Mouse (Mus musculus): ENCODE results near the gene Gm39566.
"Not testable (repeated sequence)": the region's sequence is repeated elsewhere in the genome, so short reads cannot be mapped to it uniquely, and the experiment has no call there.

Gm39566 gene

DNA sequence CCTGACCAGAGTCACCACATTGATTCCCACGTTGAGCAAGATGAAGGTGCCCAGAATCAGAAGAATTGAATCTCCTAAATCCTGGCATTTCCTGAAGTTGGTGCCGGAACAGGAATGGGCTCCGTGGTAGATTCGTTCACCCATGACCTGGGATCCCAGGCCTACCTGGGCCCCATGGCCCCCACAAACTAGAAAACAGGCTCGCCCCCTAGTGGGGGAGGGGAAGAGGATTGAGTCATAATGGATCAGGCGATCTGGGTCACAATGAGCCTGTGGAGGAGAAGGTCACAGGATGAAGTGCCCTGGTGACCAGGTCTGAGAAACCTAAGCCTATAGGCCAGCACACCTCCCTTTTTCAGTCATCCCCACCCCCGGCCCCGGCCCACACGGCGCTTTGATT, at the start of gene Gm39566:
Gm39566 (minus strand) TSS at position 144 of the 400 bp plus-strand sequence.
- DNase-seq (ENCODE audit: extremely low spot score, low spot score): no peak

DNA sequence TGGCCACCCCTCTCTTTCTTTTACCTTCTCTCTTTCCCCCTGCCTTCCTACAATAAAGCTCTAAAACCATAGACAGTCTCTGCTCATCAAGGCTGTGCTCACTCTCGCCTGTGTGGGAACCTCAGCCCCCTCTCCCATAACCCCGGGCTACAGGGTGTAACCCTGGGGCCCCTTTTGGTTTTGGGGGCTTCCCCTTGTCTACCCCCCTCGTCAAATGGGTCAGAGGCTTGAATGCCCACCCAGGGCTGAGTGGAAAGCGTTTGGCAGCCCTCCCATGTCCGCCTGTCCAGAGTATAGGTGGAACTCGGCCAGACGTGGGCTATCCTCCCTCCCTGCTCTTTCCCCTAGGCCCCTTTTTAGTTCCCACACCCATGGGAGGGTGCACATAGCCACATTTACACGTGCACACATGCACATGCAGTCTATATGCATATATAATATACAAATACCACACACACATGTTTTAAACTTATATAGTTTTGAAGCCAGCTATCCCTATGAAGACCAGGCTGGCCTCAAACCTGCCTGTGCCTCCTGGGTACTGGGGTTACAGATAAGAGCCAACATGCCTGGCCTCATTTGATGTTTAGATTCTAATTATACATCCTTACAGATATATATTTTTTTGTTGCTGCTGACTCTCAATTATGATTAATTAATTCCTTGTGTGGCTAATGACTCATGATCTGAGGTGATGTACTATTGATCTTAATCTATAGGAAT, 49.2 kb upstream of the Gm39566 start:
- no peak for DNase-seq (ENCODE audit: extremely low spot score, low spot score)

DNA sequence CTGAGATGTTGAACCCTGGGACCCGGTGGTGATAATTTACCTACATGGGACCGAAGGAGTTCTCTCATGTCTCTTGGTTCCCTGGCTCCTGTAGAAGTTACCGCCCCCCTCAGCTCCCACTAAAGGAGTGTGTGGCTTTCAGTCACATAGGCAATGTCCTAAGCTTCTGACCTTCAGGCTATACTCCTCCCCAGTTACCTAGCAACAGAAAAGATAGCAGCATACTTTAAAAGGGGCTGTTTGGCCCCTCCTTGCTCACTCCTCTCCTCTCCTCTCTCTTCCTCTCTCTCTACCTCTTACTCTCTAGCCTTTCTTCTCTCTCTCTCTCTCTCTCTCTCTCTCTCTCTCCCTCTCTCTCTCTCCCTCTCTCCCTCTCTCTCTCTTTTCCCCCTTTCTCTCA, 48.6 kb upstream of the Gm39566 start:
- DNase-seq (ENCODE audit: extremely low spot score, low spot score): not testable (repeated sequence)

DNA sequence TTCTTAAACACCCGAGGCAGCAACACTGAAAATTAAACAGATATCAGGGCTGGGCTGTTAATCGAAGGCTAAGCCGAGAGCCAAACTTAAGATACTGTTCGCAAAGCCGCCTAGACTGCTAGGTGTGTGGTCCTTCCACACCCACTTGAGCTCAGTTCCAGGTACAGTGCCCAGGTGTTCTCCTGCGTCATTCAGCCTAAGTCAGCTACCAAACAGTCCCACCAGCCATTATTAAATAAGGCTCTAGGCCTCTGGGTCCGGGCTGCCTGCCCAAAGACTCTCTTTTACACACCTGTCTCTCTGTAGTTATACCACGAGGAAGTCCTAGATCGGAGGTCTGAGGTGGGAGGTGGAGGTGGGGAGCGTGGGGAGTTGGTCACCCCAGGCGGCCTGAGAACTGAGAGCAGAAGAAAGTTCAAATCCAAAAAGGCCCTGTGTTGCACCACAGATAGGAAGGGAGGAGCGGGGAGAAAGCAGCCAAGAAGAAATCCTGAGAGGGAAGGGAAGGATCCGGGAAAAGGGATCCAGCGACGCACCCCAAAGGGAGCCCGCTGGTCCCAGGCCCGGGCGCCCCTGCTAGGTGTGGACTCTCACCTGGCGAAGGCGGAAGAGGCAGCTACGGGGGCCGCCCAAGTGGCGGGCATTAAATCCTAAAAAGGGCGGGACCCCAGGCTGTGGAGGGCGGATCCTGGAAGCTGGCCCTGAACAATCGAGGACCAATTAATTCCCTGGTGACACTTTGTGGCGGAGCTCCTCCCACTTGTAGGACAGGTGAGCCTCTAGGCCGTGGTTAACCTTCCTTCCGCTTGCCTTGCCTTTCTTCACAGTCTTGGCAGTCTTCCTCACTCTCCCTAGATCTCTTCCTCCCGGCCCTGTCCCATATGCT, 43.3 kb upstream of the Gm39566 start, which contains the start of gene Tnk1:
Tnk1 (minus strand) TSS at position 618 of the 886 bp plus-strand sequence.
- DNase-seq (ENCODE audit: extremely low spot score, low spot score): no peak

DNA sequence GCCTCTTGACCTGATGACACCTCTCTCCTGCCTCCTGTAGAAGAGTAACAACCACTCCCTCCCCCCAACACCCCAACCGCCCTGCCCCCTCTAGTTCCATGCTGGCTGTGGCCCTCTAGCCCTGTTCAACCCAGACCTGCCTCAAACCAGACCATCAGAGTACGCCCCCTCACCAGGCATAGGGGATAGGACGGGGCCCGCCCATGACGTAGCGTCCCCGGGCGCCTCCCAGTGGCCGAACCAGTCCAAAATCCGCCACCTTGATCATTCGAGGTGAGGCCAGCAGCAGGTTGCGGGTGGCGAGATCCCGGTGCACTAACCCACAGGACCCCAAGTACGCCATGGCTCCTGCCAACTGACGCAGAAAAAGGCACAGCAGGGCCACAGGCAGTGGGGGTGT, 40.2 kb upstream of the Gm39566 start:
- DNase-seq (ENCODE audit: extremely low spot score, low spot score): peak; percentile 56

DNA sequence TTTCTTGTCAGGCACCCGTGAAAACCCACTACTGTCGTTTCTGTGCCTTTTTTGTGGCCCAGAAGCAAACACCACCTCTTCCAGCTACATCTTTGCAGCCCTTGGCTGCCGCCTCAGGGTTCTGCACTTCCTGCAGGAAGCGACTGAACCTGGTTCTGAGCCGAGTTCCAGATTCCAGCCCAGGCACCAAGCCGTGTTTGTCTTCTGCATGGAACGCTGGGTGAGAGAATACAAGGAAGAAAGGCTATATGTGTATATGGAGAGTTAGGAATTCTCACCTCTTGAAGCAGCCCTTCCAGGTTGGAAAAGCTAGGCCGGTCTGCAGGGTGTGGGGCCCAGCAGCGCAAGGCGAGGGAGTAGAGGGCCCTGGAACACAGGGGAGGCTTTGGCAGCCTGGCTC, 39.6 kb upstream of the Gm39566 start:
- no peak for DNase-seq (ENCODE audit: extremely low spot score, low spot score)

DNA sequence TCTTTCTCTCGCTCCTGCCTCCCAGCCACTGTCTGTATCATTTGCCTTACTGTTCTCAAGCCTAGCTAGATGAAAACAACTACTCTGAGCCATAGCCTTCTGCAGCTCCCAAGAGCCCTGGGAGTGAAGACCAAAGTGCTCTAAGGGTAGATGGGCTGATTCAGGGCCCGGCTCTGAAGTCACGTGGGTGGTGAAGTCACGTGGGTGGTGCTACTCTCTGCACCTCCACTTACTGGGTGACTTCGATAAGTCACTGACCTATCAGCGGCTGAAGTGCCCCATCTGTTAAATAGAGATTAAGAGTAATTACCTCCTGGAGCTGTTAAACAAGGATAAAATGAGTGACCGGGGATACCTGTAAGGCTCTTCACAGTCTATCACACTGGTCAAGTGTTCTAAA, 38.9 kb upstream of the Gm39566 start:
- DNase-seq (ENCODE audit: extremely low spot score, low spot score): no peak

DNA sequence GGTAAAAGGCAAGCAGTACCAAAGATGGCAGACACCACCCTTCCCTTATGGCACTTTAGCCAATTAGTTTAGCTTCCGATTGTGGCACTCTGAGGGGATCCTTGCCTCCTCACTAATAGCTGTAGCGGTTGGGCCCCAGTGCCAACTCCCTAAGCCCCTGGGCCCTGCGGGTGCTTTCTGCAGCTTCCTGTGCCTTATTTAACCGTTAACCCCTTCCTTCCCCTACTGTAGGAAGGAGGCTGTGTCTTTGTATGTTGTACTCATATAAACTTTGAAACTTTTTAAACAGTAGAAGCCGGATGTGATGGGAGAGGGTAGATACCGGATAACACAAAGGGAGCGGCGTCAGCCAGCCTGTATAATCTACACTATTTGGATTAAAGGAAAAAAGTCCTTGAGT, 35.7 kb upstream of the Gm39566 start:
- no peak for DNase-seq (ENCODE audit: extremely low spot score, low spot score)

DNA sequence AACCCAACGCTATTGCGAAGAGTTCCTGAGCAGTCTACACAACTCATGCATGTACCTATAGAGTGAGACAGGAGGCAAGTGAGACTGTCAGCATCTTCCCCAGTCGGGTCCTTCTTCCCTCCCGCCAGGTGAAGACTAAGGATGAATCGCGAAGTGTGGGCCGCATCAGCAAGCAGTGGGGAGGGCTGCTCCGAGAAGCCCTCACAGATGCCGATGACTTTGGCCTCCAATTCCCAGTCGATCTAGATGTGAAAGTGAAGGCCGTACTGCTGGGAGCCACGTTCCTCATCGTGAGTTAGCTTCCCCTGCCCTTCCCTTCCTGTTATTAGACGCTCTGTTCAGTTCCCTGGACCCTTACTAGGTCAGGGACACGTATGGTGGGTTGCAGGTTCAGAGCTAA, 34.8 kb upstream of the Gm39566 start:
- no peak for DNase-seq (ENCODE audit: extremely low spot score, low spot score)

DNA sequence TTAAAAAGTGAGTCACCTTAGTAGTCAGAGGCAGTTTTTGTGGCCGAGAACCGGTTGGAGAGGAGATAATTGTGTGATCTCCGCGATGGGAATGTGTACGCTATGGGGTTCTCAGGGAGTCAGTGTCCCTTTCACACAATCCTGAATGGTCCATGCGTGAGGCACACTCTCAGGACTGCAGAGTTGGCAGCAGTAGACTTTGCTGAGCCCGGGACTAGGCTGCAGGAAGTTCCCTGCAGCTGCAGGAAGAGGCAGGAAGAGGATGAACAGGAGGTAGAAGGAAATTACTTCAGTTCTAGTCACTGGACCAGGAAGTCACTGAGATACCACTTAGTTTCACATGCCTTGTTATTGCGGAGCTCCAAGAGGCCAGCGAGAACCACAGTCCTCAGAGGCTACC, 34.0 kb upstream of the Gm39566 start:
- no peak for DNase-seq (ENCODE audit: extremely low spot score, low spot score)

DNA sequence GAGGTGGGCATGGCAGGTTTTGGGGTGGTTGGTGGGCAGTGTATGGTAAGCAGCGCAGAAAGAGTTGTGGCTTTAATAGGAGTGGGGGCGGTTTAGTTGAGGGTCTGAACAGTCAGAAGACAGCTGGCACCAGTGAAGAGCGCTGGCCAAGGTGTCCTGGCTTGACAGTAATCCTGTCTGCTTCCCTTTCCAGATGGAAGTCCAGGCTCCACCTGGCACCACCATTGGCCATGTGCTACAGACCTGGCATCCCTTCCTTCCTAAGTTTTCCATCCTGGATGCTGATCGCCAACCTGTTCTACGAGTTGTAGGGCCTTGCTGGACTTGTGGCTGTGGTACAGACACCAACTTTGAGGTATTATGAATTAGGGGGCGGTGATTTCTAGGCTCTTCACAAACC, 32.9 kb upstream of the Gm39566 start:
- no peak for DNase-seq (ENCODE audit: extremely low spot score, low spot score)

DNA sequence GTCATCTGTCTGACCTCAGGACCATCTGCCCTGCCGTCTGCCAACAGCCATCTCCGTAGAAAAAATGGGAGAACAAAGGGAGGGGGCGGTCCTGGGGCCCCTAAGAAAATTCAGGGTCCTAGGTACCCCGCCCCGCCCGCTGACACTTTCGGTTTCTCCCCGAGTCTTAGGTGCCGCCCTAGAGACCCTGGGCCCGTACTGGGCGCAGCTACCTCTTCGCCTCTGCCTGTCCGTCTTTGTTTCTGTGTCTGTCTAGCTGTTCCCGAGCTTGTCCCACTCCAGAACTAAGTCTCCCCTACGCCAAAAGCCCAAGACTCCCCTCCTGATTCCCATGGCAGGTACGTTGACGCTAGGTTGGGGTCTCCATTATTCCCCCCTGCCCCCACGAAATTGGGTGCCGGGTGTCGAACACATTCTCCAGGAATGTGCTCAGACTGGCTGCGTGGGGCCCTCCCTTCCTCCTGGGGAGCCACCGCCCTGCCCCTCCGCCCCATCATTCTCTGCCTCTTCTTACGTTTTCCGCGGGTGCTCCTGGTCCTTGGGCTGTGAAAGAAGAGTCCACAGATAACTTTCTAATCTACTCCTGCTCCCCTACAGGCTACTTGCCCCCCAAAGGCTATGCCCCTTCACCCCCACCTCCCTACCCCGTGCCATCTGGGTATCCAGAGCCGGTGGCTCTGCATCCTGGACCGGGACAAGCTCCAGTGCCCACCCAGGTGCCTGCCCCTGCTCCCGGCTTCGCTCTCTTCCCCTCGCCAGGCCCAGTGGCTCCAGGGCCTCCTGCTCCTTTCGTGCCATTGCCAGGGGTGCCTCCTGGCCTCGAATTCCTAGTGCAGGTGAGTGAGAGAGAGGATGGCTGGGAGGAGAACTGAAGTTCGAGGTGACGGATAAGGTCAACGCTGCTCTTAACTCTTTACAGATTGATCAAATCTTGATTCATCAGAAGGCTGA, 31.9 kb upstream of the Gm39566 start:
- DNase-seq (ENCODE audit: extremely low spot score, low spot score): no peak

DNA sequence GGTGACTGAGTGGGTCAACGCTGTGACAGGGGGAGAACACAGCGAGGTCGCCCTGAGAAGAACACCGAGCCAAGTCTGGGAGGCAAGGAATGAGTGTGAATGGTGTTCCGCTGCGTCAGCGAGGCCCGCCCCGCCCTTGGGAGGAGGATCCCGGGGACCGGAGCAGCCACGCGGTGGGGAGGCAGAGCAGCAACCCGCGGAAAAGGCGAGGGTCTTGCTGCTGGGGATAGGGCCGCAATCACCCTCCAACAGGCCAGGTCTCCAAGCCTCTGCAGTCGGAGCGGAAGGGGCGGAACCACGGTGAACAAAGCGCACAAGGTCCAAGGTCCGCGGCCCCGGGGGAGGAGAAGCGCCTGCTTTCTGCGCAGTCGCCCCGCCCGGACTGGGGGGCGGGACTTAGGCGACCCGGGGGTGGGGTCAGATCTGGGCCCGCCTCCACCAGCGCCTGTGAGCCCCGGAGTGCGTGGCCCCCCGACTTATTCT, 31.1 kb upstream of the Gm39566 start, which contains the start of gene Plscr3:
Plscr3 (plus strand) TSS at position 179 of the 483 bp plus-strand sequence.
- peak; percentile 93 for DNase-seq (ENCODE audit: extremely low spot score, low spot score)

DNA sequence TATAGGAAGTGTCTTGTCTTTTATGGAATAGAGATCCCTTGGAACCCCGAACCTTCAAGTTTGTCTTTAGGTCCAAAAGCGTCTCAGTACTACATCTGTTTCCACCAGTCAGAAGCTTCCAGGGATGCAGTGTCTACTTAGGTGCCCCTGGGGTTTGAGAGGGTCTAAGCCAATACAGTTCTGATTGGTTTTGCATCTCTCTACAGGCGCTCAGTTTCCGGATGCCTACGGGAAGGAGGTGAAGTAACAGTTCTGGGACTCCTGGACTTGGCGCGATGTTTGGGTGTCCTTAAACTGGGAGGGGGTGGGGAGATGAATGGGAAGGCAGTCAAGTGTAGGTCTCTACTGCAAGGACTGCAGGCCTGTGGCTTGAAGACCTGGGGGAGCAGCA, 23.6 kb upstream of the Gm39566 start:
- DNase-seq (ENCODE audit: extremely low spot score, low spot score): no peak

DNA sequence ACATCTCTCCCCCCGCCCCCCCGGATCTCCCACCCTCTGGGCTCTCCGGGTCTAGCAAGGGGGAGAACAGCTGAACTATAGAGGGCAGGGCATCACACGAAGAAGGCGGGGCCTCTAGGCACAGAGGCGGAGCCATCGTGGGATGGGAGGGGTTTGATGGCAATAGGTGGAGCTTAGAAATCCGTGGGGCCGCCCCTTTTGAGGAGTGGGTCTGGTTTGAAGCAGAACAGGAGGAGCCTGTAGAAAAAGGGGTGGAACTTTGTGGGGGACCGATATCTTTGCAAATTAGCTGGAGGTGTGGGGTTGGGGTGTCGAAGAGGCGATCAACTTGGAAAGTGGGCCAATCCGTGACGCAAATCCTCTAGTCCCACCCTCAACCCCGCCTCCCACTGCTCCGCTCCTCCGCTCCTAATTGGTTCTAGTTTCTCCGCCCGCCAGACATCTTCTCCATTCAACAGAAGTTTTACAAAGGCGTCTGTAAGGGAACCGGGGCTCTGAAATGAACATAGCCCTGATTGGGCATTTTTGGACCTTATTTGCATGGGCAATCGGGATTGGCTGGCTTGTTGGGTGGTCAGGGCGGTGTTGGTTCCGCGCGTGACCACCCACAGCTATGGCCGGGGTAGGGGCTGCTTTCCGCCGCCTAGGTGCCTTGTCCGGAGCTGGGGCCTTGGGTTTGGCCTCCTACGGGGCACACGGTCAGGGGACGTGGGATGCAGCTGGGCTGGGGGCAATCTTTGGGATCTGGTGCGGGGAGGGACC, 23.0 kb upstream of the Gm39566 start, which contains the start of gene Tmem256:
Tmem256 (plus strand) TSS at position 563 of the 762 bp plus-strand sequence.
- DNase-seq (ENCODE audit: extremely low spot score, low spot score): peak; percentile 95

DNA sequence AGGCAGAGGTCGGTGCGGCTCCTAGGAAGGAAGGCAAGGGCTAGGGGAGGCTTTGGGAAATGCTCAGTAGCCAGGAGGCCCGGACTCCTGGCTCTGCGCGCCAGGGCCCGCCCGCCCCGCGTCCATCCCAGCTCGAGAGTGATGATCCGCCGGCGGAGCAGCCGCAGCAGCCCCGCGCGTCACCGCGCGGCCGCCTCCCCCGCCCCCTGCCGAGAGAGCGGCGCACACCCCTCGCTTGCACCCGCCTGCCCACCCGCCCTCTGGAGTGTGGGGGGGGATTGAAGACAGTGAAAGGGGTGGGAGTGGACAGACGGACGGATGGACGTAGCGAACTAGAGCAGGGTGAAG, 22.5 kb upstream of the Gm39566 start, which contains the start of gene Nlgn2:
Nlgn2 (minus strand) TSS at position 181 of the 348 bp plus-strand sequence.
- no peak for DNase-seq (ENCODE audit: extremely low spot score, low spot score)

DNA sequence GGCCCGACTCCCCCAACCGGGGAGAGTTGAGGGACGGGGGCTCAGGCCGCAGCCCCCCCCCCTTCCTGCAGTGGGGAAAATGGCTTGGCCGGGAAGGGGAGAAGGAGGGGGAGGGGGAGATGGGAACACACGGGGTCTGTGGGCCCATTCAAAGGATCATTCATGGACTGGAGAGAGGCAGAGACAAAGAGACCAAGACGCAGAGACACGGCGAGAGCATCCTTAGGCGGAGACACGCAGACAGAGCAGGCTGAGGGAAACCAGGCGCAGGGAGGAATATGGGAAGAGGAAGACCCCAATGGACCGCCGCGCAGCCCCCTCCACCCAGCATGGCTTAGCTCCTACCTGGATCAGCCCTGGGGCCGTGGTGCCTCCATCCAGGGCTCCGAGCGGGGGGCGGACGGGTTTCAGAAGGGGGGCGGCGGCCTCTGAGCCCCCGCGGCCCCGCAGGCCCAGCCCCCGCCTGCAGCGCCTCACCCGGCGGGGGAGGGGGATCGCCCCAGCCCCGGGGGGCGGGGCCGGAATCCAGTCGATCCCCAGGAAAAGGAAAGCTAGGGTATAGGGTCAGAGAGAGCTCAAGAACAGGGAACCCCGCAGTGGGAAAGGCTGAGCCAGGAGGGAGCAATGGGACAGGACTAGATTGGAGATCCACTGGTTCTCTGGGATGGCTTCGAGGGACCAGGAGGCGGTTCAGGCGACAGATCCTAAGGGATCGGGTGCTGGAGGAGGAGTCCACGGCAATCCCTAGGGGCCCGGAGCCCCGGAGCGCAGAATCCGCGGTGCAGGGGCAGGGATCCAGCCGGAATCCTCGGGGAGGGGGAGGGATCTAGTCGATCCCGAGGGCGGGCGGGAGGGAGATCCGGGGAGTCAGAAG, 21.8 kb upstream of the Gm39566 start:
- DNase-seq (ENCODE audit: extremely low spot score, low spot score): peak; percentile 56

DNA sequence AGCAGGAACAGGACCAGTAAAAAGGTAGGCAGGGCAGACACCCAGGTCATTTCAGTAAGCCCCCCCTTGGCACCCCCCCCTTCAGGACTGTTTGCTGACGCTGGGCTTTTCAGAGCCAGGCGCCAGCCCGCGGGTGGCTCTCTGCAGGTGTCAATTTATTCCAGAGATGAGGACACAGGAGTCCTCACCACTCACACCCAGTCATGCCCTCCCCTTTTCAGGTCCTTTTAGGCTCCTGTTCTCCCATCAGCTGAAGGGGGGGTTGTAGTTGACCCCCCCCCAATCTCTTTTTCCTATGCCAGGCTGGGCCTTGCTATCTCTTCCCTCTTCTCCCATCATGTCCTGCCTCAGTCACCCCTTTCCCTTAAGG, 20.9 kb upstream of the Gm39566 start:
- no peak for DNase-seq (ENCODE audit: extremely low spot score, low spot score)

DNA sequence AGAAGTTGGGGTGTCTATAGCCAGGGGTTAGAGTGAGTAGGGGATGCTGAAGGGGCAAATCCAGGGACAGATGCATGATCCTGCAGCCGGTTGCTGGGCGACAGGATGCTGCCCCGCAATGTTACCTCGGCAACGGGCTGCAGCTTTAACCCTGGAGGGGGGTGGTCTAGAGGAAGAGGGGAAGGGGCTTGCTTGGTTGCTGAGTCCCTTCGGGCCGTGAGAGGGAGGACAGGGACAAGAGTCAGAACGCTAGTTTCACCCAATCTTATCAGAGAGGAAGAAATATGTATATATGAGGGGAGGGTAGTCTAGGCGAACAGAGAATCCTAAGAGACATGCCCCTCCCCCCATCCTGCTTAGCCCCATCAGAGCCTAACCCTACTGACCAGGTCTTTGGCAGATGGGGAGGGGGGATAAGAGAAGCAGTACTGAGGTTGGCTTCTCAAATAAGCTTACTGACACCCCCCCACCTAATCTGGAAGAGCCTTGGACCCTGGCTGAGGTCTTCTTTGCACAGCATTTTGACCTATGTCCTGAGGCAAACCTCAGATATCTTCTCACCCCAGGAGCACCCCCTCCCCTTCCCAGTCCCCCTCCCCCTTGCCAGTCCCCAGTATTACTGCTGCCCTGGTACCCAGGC, 20.3 kb upstream of the Gm39566 start:
- DNase-seq (ENCODE audit: extremely low spot score, low spot score): peak; percentile 61

All from neural tube, embryonic 10.5 days (tissue).